Comparison of ENCODE assay signal across 9 mouse cellular contexts in genomic region chr9:35335181-35335580, GRCm38 (mm10).
A peak's percentile ranks its signal among the peaks of the same experiment; 100 is the strongest.
DNase-seq lines count a peak whose midpoint lies in the region; ATAC-seq and TF ChIP-seq lines count a peak whose summit lies in the region.
"Had no signal": no experiment of that assay in that cellular context is flagged by ENCODE, and none has a peak within 500 bp of the region (broad histone marks: within the 10 kb centered on the region; RNA-seq: fewer than 3 reads in every experiment).

No protein-coding gene starts in this region.

- no peak for DNase-seq in forebrain, embryonic 10.5 days (ENCODE audit: extremely low spot score, low spot score)
- DNase-seq in forebrain, postnatal 0 days, result no peak
- no peak for DNase-seq in kidney, postnatal 14 days
- DNase-seq in liver, postnatal 0 days, result no peak
- DNase-seq: right cerebral cortex, postnatal 4 days had no signal

- WGBS in forebrain, embryonic 10.5 days, result 88% methylated on average over 3 of the region's 3 CpGs
- 32% methylated on average over 3 of the region's 3 CpGs for WGBS in forebrain, postnatal 0 days
- 97% methylated on average over 3 of the region's 3 CpGs for WGBS in kidney, embryonic 15.5 days
- WGBS in limb, embryonic 15.5 days, result 64% methylated on average over 3 of the region's 3 CpGs
- WGBS in neural tube, embryonic 15.5 days, result 86% methylated on average over 3 of the region's 3 CpGs
- WGBS in liver, postnatal 0 days (ENCODE audit: insufficient replicate concordance), result 72% methylated on average over 3 of the region's 3 CpGs

- no peak overlapping the region for H3K9ac ChIP-seq in forebrain, postnatal 0 days
- no peak overlapping the region for H3K9ac ChIP-seq in kidney, embryonic 15.5 days
- no peak overlapping the region for H3K9ac ChIP-seq in limb, embryonic 15.5 days
- no peak overlapping the region for H3K9ac ChIP-seq in neural tube, embryonic 15.5 days (replicated peaks)
- H3K9ac ChIP-seq in liver, postnatal 0 days (replicated peaks), result no peak overlapping the region

- no peak for ATAC-seq in forebrain, postnatal 0 days
- ATAC-seq in kidney, embryonic 15.5 days (replicated peaks; ENCODE audit: low FRiP score), result no peak
- ATAC-seq in limb, embryonic 15.5 days (ENCODE audit: insufficient number of reproducible peaks, low FRiP score, low TSS enrichment, low read depth), result no peak
- ATAC-seq in neural tube, embryonic 15.5 days (ENCODE audit: low FRiP score), result no peak
- ATAC-seq in liver, postnatal 0 days, result no peak

- TF ChIP-seq EP300 in liver, postnatal 0 days (IDR thresholded peaks at IDR 0.05; ENCODE audit: low read depth), result no peak

- TF ChIP-seq POLR2A in embryonic fibroblast, embryonic 13.5 days (IDR thresholded peaks at IDR 0.05; ENCODE audit: low read depth, low read length), result no peak

- no peak for TF ChIP-seq CTCF in forebrain, postnatal 0 days (IDR thresholded peaks at IDR 0.05; ENCODE audit: low read depth)
- TF ChIP-seq CTCF in embryonic fibroblast, embryonic 13.5 days (IDR thresholded peaks at IDR 0.05; ENCODE audit: borderline replicate concordance, insufficient read depth, low read length), result no peak
- TF ChIP-seq CTCF in liver, postnatal 0 days (IDR thresholded peaks at IDR 0.05; ENCODE audit: low read depth), result no peak

- no peaks in the 10 kb centered on the region for H3K36me3 ChIP-seq in forebrain, embryonic 10.5 days (replicated peaks)
- no peaks in the 10 kb centered on the region for H3K36me3 ChIP-seq in forebrain, postnatal 0 days (ENCODE audit: insufficient read depth)
- H3K36me3 ChIP-seq in kidney, embryonic 15.5 days, result no peaks in the 10 kb centered on the region
- H3K36me3 ChIP-seq in limb, embryonic 15.5 days, result no peaks in the 10 kb centered on the region
- H3K36me3 ChIP-seq in neural tube, embryonic 15.5 days, result no peaks in the 10 kb centered on the region
- no peaks in the 10 kb centered on the region for H3K36me3 ChIP-seq in liver, postnatal 0 days (replicated peaks; ENCODE audit: insufficient read depth, low read length)

- H3K27ac ChIP-seq in forebrain, embryonic 10.5 days, result peak overlapping the region; percentile 88
- H3K27ac ChIP-seq in forebrain, postnatal 0 days (ENCODE audit: low read depth, low read length), result no peak overlapping the region
- H3K27ac ChIP-seq in kidney, embryonic 15.5 days, result peak overlapping the region; percentile 60
- H3K27ac ChIP-seq in embryonic fibroblast, embryonic 13.5 days (ENCODE audit: insufficient read depth, low read length), result peak overlapping the region; percentile 50
- H3K27ac ChIP-seq in limb, embryonic 15.5 days, result peak overlapping the region; percentile 87
- H3K27ac ChIP-seq in neural tube, embryonic 15.5 days (replicated peaks), result no peak overlapping the region
- H3K27ac ChIP-seq in liver, postnatal 0 days (ENCODE audit: low read depth), result no peak overlapping the region

- H3K27me3 ChIP-seq in forebrain, embryonic 10.5 days (ENCODE audit: poor library complexity, severe bottlenecking), result peaks cover 95% of the 10 kb centered on the region
- H3K27me3 ChIP-seq in forebrain, postnatal 0 days (ENCODE audit: insufficient read depth, low read length), result peaks cover 4% of the 10 kb centered on the region; the same call in 1 of the 2 replicates
- 0 out of 2 replicates have a peak, but pooled peaks cover 8% of the 10 kb centered on the region for H3K27me3 ChIP-seq in kidney, embryonic 15.5 days
- no peaks in the 10 kb centered on the region for H3K27me3 ChIP-seq in limb, embryonic 15.5 days
- H3K27me3 ChIP-seq in neural tube, embryonic 15.5 days (replicated peaks), result peaks cover 36% of the 10 kb centered on the region
- H3K27me3 ChIP-seq in liver, postnatal 0 days (ENCODE audit: insufficient read depth, low read length), result no peaks in the 10 kb centered on the region

- H3K9me3 ChIP-seq in forebrain, embryonic 10.5 days, result no peaks in the 10 kb centered on the region
- H3K9me3 ChIP-seq in forebrain, postnatal 0 days (ENCODE audit: low read length), result no peaks in the 10 kb centered on the region
- no peaks in the 10 kb centered on the region for H3K9me3 ChIP-seq in kidney, embryonic 15.5 days (replicated peaks)
- H3K9me3 ChIP-seq in limb, embryonic 15.5 days, result no peaks in the 10 kb centered on the region
- H3K9me3 ChIP-seq in neural tube, embryonic 15.5 days (replicated peaks), result no peaks in the 10 kb centered on the region
- no peaks in the 10 kb centered on the region for H3K9me3 ChIP-seq in liver, postnatal 0 days (ENCODE audit: low read length)

- no peak overlapping the region for H3K4me3 ChIP-seq in forebrain, embryonic 10.5 days
- H3K4me3 ChIP-seq in forebrain, postnatal 0 days (ENCODE audit: low read depth, low read length), result no peak overlapping the region
- H3K4me3 ChIP-seq in kidney, embryonic 15.5 days (replicated peaks), result no peak overlapping the region
- no peak overlapping the region for H3K4me3 ChIP-seq in embryonic fibroblast, embryonic 13.5 days (ENCODE audit: insufficient read depth, low read length)
- H3K4me3 ChIP-seq in limb, embryonic 15.5 days, result no peak overlapping the region
- no peak overlapping the region for H3K4me3 ChIP-seq in neural tube, embryonic 15.5 days (replicated peaks)
- H3K4me3 ChIP-seq in liver, postnatal 0 days (ENCODE audit: low read depth, low read length), result no peak overlapping the region

- no peak overlapping the region for H3K4me2 ChIP-seq in forebrain, postnatal 0 days (ENCODE audit: low read depth)
- H3K4me2 ChIP-seq in kidney, embryonic 15.5 days, result no peak overlapping the region
- no peak overlapping the region for H3K4me2 ChIP-seq in limb, embryonic 15.5 days
- no peak overlapping the region for H3K4me2 ChIP-seq in neural tube, embryonic 15.5 days
- no peak overlapping the region for H3K4me2 ChIP-seq in liver, postnatal 0 days (ENCODE audit: low read depth, low read length)

- peaks cover 82% of the 10 kb centered on the region for H3K4me1 ChIP-seq in forebrain, embryonic 10.5 days
- peaks cover 6% of the 10 kb centered on the region; the same call in 1 of the 2 replicates for H3K4me1 ChIP-seq in forebrain, postnatal 0 days (ENCODE audit: insufficient read depth)
- peaks cover 55% of the 10 kb centered on the region for H3K4me1 ChIP-seq in kidney, embryonic 15.5 days
- peaks cover 34% of the 10 kb centered on the region for H3K4me1 ChIP-seq in embryonic fibroblast, embryonic 13.5 days (ENCODE audit: control insufficient read depth, insufficient read depth, low read length)
- peaks cover 94% of the 10 kb centered on the region for H3K4me1 ChIP-seq in limb, embryonic 15.5 days
- peaks cover 24% of the 10 kb centered on the region for H3K4me1 ChIP-seq in neural tube, embryonic 15.5 days
- H3K4me1 ChIP-seq in liver, postnatal 0 days (ENCODE audit: insufficient read depth), result peaks cover 6% of the 10 kb centered on the region; the same call in 1 of the 2 replicates

Comparison
In these comparisons a context has a peak if more than half of its experiments do, and no peak if none do; other contexts are left out.
1. H3K27ac ChIP-seq: peak in forebrain, embryonic 10.5 days (single experiment), kidney, embryonic 15.5 days (single experiment), embryonic fibroblast, embryonic 13.5 days (single experiment) and limb, embryonic 15.5 days (single experiment); none in forebrain, postnatal 0 days (single experiment), neural tube, embryonic 15.5 days (single experiment) and liver, postnatal 0 days (single experiment).